Mouse (Mus musculus) common myeloid progenitor, adult 5-6 weeks (primary cell): ENCODE results near the gene Olfr137. TPM values are rescaled to one million over a fixed set of nuclear protein-coding genes. Genes with fewer than 3 reads are reported as not detected.

Experiments
- ATAC-seq: replicated peaks from 2 replicates; pipeline ENCODE4 v1.8.0; 2016; ENCODE audit warnings: low read depth, mild to moderate bottlenecking, moderate TSS enrichment, inconsistent platforms; ENCODE audit not compliant: poor library complexity, severe bottlenecking
- total RNA-seq: library from RNA; stranded (forward); fragments of 200-1000, 187-1606 nt; gene quantifications from 2 replicates; pipeline ENCODE4 v1.2.3, GENCODE M21; 2017

Olfr137 gene
- not detected in 2 replicates for total RNA-seq

DNA sequence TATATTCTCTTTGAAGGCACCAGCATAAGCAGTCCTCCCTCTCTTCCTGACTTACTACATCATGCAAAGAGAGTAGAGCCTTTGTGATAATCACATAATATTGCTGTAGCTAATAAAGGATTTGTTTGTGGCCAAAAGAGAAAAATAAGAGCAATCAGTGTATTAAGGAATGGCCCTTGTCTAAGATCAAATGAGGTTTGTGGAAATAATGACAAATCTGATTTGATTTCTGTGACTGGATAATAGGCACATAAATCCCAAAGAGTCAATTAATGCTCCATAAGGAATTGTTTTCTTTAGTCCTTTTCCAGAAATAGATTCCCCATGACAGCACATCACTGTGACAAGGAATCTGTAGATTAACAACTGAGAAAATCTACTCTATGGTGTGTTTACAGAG, at the start of gene Olfr137:
Olfr137 (minus strand) TSS at position 101 of the 400 bp plus-strand sequence.
- ATAC-seq, result no peak

DNA sequence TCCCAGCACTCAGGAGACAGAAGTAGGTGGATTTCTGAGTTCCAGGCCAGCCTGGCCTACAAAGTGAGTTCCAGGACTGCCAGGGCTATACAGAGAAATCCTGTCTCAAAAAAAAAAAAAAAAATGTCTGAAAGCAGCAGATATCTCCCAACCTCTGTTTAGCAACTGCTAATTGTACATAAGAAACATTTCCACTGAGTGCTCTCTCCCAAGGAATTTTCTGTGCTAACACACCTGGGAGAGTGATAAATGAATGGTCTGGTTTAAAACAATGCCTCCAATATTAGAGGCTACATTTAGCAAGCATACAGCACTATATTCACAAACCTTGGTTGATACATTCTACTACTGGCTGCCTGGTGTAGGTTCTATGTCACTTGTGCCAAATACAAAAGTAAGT, 22.2 kb upstream of the Olfr137 start, which contains the start of gene Olfr136:
Olfr136 (plus strand) TSS at position 301 of the 400 bp plus-strand sequence.
- no peak for ATAC-seq

DNA sequence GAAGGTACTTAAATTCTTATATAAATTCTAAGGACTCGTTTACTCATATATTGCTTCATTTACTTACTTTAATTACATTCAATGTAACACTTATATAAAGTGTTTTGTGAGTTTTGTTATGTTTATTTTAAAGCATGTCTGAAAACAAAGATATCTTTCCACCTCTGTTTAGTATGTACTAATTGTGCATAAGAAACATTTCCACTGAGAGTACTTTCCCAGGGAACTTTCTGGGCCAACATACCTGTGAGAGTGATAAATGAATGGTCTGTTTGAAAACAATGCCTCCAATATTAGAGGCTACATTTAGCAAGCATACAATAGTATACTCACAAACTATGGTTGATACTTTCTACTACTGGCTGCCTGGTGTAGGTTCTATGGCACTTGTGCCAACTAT, 46.6 kb downstream of the Olfr137 start, which contains the start of gene Olfr138:
Olfr138 (plus strand) TSS at position 301 of the 400 bp plus-strand sequence.
- ATAC-seq, result no peak

Other genes with a start within 250 kb of the Olfr137 start
- not detected in 2 replicates for gene Olfr129, start 247.5 kb downstream of the Olfr137 start, total RNA-seq
- not detected in 2 replicates for gene Olfr130, start 243.6 kb downstream of the Olfr137 start, total RNA-seq
- not detected in 2 replicates for gene Olfr131, start 218.9 kb downstream of the Olfr137 start, total RNA-seq
- gene Olfr132, start 173.0 kb downstream of the Olfr137 start, total RNA-seq, result not detected in 2 replicates
- not detected in 2 replicates for gene Olfr133, start 162.3 kb downstream of the Olfr137 start, total RNA-seq
- gene Olfr134, start 136.2 kb downstream of the Olfr137 start, total RNA-seq, result not detected in 2 replicates
- not detected in 2 replicates for gene Olfr135, start 103.2 kb downstream of the Olfr137 start, total RNA-seq
- gene Olfr138, start 46.5 kb downstream of the Olfr137 start, total RNA-seq, result not detected in 2 replicates
- gene Olfr136, start 22.3 kb upstream of the Olfr137 start, total RNA-seq, result not detected in 2 replicates
- gene Esp36, start 112.6 kb upstream of the Olfr137 start, total RNA-seq, result not detected in 2 replicates
- not detected in 2 replicates for gene Esp34, start 246.6 kb upstream of the Olfr137 start, total RNA-seq